Mouse (Mus musculus) lung, adult 18-20 months (tissue): ENCODE measurements around the gene Sdhb.

Source experiments
- DNase-seq, 2 experiments: peaks; one replicate each; pipeline ENCODE4 v3.0.0; 2022; ENCODE audit warnings: mixed read lengths in 2 of 2

Sdhb gene

GRCm38 (mm10) chr4:140949052-140949451 lies 12.0 kb upstream of the Sdhb start:
- DNase-seq, result no peak

- DNase-seq, result no peak
Observed at GRCm38 (mm10) chr4:140949616-140950015, 11.4 kb upstream of the Sdhb start.

GRCm38 (mm10) chr4:140950574-140950973 lies 10.4 kb upstream of the Sdhb start:
- DNase-seq, result no peak

- no peak for DNase-seq
Observed at GRCm38 (mm10) chr4:140951861-140952641, 9.0 kb upstream of the Sdhb start.

- no peak for DNase-seq
Observed at GRCm38 (mm10) chr4:140957131-140957702, 3.8 kb upstream of the Sdhb start.

GRCm38 (mm10) chr4:140957725-140958124 lies 3.3 kb upstream of the Sdhb start:
- peak; percentile 63 to 69 for DNase-seq

GRCm38 (mm10) chr4:140958319-140958718 lies 2.7 kb upstream of the Sdhb start:
- DNase-seq, result no peak

GRCm38 (mm10) chr4:140959128-140959679 lies 1.8 kb upstream of the Sdhb start:
- DNase-seq, result no peak

- DNase-seq, result no peak
Observed at GRCm38 (mm10) chr4:140959715-140960479, 1.1 kb upstream of the Sdhb start.

- no peak for DNase-seq
Observed at GRCm38 (mm10) chr4:140961467-140962206, 634 bp downstream of the Sdhb start.

GRCm38 (mm10) chr4:140962207-140962909 lies 1.4 kb downstream of the Sdhb start:
- DNase-seq, result no peak

GRCm38 (mm10) chr4:140962950-140963349 lies 1.9 kb downstream of the Sdhb start:
- DNase-seq, result peak; percentile 79 to 85

- DNase-seq, result no peak
Observed at GRCm38 (mm10) chr4:140963941-140964597, 3.1 kb downstream of the Sdhb start.

GRCm38 (mm10) chr4:140964620-140965019 lies 3.6 kb downstream of the Sdhb start:
- peak; percentile 73 to 81 for DNase-seq

- no peak for DNase-seq
Observed at GRCm38 (mm10) chr4:140967386-140968159, 6.6 kb downstream of the Sdhb start.

- no peak for DNase-seq
Observed at GRCm38 (mm10) chr4:140971691-140972090, 10.7 kb downstream of the Sdhb start.

GRCm38 (mm10) chr4:140974408-140974807 lies 13.4 kb downstream of the Sdhb start:
- DNase-seq, result no peak

GRCm38 (mm10) chr4:140975356-140975755 lies 14.4 kb downstream of the Sdhb start:
- peak in 1 of 2 experiments; percentile 32 for DNase-seq

GRCm38 (mm10) chr4:140977278-140977677 lies 16.3 kb downstream of the Sdhb start:
- no peak for DNase-seq

GRCm38 (mm10) chr4:140977886-140978692 lies 17.1 kb downstream of the Sdhb start:
- no peak for DNase-seq
